Mouse (Mus musculus): ENCODE data around the gene Gm20388.

DNA sequence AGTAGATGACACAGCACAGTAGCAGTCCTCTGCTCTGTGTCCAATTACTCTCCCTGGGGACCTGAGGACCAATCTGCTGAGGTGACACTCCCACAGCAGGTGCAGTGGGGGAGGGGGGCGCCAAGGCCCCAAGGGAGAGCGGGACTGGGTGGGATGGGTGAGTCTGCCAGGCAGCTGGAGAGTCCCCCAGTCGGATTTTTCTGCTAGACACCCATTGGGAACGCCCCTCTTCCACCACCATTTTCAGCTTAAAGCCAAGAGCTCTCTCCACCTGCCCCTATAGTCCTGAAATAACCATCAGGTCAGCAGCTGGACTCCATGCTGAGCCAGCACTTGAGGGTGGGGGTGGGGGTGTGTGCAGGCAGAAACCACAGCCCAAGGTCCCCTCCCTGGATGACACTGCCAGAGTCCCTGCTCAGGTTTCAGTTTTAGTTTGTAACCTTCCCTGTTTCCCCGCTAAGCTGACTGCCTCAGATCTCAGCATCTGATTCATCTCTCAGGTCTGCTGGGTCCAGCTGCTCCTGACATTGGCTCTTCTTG, 525.9 kb downstream of the Gm20388 start:
- no peak for TF ChIP-seq TAL1 (IDR thresholded peaks at IDR 0.05; ENCODE audit: low read length)
- TF ChIP-seq GATA1 (IDR thresholded peaks at IDR 0.05; ENCODE audit: low read length), result no peak

Data from erythroblast, embryonic 14.5 days (primary cell).